Mouse (Mus musculus) embryonic facial prominence, embryonic 15.5 days (tissue): Measurements from ENCODE around the gene Ankk1. TPM values are rescaled to one million over a fixed set of nuclear protein-coding genes. Genes with fewer than 3 reads are reported as not detected.

Experiments
- polyA plus RNA-seq: library from polyadenylated mRNA; unstranded; fragments of >200 nt; fragmentation: Nextera tagmentation; extraction: Ambion mirVana; gene quantifications from 2 replicates; pipeline ENCODE4 v1.2.1, GENCODE M21; 2015

Ankk1 gene
- polyA plus RNA-seq, 1 experiment from 2014 or later: 0.13 TPM

Other genes with a start within 250 kb of the Ankk1 start
- gene Gm4894, start 176.5 kb downstream of the Ankk1 start, polyA plus RNA-seq: not detected in 2 replicates
- 0.22 and 0.48 TPM in 2 replicates for gene Drd2, start 86.4 kb downstream of the Ankk1 start, polyA plus RNA-seq
- gene Ttc12, start 59.2 kb upstream of the Ankk1 start, polyA plus RNA-seq: 3.2 and 3.9 TPM in 2 replicates